Mouse (Mus musculus): Measurements from ENCODE around the gene Catsper1. TPM values are rescaled to one million over a fixed set of nuclear protein-coding genes. Genes with fewer than 3 reads are reported as not detected.

The Catsper1 gene
- polyA plus RNA-seq, 1 experiment from 2014 or later, result not detected

- Histone ChIP-seq H3K9me3 (no peaks in the 10 kb centered on the region), H3K27me3 (no peaks in the 10 kb centered on the region), H3K4me2 (replicated peaks) (peak overlapping the region; percentile 95), H3K4me3 (peak overlapping the region; percentile 100), H3K36me3 (peaks cover 38% of the 10 kb centered on the region), H3K27ac (peak overlapping the region; percentile 88), H3K4me1 (peaks cover 40% of the 10 kb centered on the region), H3K9ac (peak overlapping the region; percentile 94)
- WGBS, result under 1% methylated on average over 42 of the region's 43 CpGs
- peak; percentile 50; the same call in 1 of the 2 replicates for ATAC-seq (ENCODE audit: low FRiP score, low read depth)
These were observed 52.5 kb downstream of the Catsper1 start for GRCm38 (mm10) chr19:5388011-5388441.

- Histone ChIP-seq H3K36me3 (peaks cover 31% of the 10 kb centered on the region), H3K9ac (peak within 1 kb of the TSS; percentile 94), H3K27ac (peak within 1 kb of the TSS; percentile 88), H3K4me1 (peaks cover 40% of the 10 kb centered on the region), H3K4me3 (peak within 1 kb of the TSS; percentile 100), H3K9me3 (no peaks in the 10 kb centered on the region), H3K4me2 (replicated peaks) (peak within 1 kb of the TSS; percentile 95), H3K27me3 (peaks cover under 1% of the 10 kb centered on the region; the same call in 1 of the 2 replicates)
- 2% methylated on average over 43 of the region's 43 CpGs for WGBS
- ATAC-seq (ENCODE audit: low FRiP score, low read depth), result peak; percentile 95
These were observed 53.2 kb downstream of the Catsper1 start, which contains the start of gene Sart1 for GRCm38 (mm10) chr19:5388588-5389242. Gene Sart1 (minus strand): TSS chr19:5388703.

GRCm38 (mm10) chr19:5389647-5390046, 54.1 kb downstream of the Catsper1 start:
- Histone ChIP-seq H3K9ac (peak overlapping the region; percentile 82), H3K9me3 (no peaks in the 10 kb centered on the region), H3K4me2 (replicated peaks) (peak overlapping the region; percentile 95), H3K4me3 (peak overlapping the region; percentile 100), H3K36me3 (peaks cover 22% of the 10 kb centered on the region), H3K27me3 (peaks cover 7% of the 10 kb centered on the region; the same call in 1 of the 2 replicates), H3K4me1 (peaks cover 40% of the 10 kb centered on the region), H3K27ac (peak overlapping the region; percentile 56; the same call in 1 of the 2 replicates)
- no peak for ATAC-seq (ENCODE audit: low FRiP score, low read depth)
- 11% methylated on average over 12 of the region's 12 CpGs for WGBS

- peak overlapping the region; percentile 82 for H3K9ac ChIP-seq
- H3K4me2 ChIP-seq (replicated peaks), result peak overlapping the region; percentile 95
- H3K27ac ChIP-seq, result 0 out of 2 replicates have a peak overlapping the region, but pooled peaks have one; percentile 56
- peak overlapping the region; percentile 100 for H3K4me3 ChIP-seq
- peaks cover 7% of the 10 kb centered on the region; the same call in 1 of the 2 replicates for H3K27me3 ChIP-seq
- ATAC-seq (ENCODE audit: low FRiP score, low read depth), result no peak
- WGBS, result 78% methylated on average over 8 of the region's 8 CpGs
- no peaks in the 10 kb centered on the region for H3K9me3 ChIP-seq
- H3K4me1 ChIP-seq, result peaks cover 40% of the 10 kb centered on the region
- peaks cover 14% of the 10 kb centered on the region for H3K36me3 ChIP-seq
These were observed 54.9 kb downstream of the Catsper1 start for GRCm38 (mm10) chr19:5390416-5390815.

DNA sequence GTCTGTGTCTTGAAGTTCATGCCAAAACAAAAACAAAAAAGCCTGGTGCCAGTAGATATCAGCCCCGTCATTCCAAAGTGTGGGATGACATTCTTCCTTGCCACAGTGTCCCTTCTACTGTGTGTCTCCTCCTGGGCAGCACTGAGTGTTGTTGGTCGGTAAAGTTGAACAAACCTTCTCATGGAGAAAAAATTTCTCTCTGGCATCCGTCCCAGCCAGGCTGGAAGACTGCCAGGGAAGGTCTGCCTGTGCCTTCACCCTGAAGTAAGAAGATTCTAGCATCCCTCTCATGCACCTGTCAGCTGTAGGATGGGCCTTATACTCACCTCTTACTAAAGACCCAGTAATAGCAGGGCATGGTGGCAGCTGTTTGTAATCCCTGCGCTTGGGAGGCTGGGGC, 57.4 kb downstream of the Catsper1 start:
- Histone ChIP-seq H3K27ac (no peak overlapping the region), H3K4me3 (no peak overlapping the region), H3K9me3 (no peaks in the 10 kb centered on the region), H3K4me1 (peaks cover 23% of the 10 kb centered on the region), H3K9ac (0 out of 2 replicates have a peak overlapping the region, but pooled peaks have one; percentile 45), H3K4me2 (replicated peaks) (no peak overlapping the region), H3K36me3 (no peaks in the 10 kb centered on the region), H3K27me3 (peaks cover 7% of the 10 kb centered on the region; the same call in 1 of the 2 replicates)
- no peak for ATAC-seq (ENCODE audit: low FRiP score, low read depth)
- WGBS, result 55% methylated on average over 4 of the region's 4 CpGs

Other genes with a start within 250 kb of the Catsper1 start
- 88.5 and 94.5 TPM in 2 replicates for gene Yif1a, start 247.2 kb upstream of the Catsper1 start, polyA plus RNA-seq (2015; fragmentation: Nextera tagmentation; extraction: Ambion mirVana)
- 34.5 and 35.2 TPM in 2 replicates for gene Cnih2, start 237.2 kb upstream of the Catsper1 start, polyA plus RNA-seq (2015; fragmentation: Nextera tagmentation; extraction: Ambion mirVana)
- 248 and 251 TPM in 2 replicates for gene Rab1b, start 228.7 kb upstream of the Catsper1 start, polyA plus RNA-seq (2015; fragmentation: Nextera tagmentation; extraction: Ambion mirVana)
- 23.6 and 29.0 TPM in 2 replicates for gene Klc2, start 217.2 kb upstream of the Catsper1 start, polyA plus RNA-seq (2015; fragmentation: Nextera tagmentation; extraction: Ambion mirVana)
- 26.7 and 28.9 TPM in 2 replicates for gene Pacs1, start 62.6 kb upstream of the Catsper1 start, polyA plus RNA-seq (2015; fragmentation: Nextera tagmentation; extraction: Ambion mirVana)
- 393 and 399 TPM in 2 replicates for gene Sf3b2, start 40.3 kb upstream of the Catsper1 start, polyA plus RNA-seq (2015; fragmentation: Nextera tagmentation; extraction: Ambion mirVana)
- 9.3 and 9.7 TPM in 2 replicates for gene Gal3st3, start 37.4 kb upstream of the Catsper1 start, polyA plus RNA-seq (2015; fragmentation: Nextera tagmentation; extraction: Ambion mirVana)
- 1.2 and 1.9 TPM in 2 replicates for gene Cst6, start 13.8 kb downstream of the Catsper1 start, polyA plus RNA-seq (2015; fragmentation: Nextera tagmentation; extraction: Ambion mirVana)
- 54.9 and 62.3 TPM in 2 replicates for gene Eif1ad, start 31.0 kb downstream of the Catsper1 start, polyA plus RNA-seq (2015; fragmentation: Nextera tagmentation; extraction: Ambion mirVana)
- gene Banf1, start 31.4 kb downstream of the Catsper1 start, polyA plus RNA-seq (2015; fragmentation: Nextera tagmentation; extraction: Ambion mirVana), result 442 and 445 TPM in 2 replicates
- gene Sart1, start 53.0 kb downstream of the Catsper1 start, polyA plus RNA-seq (2015; fragmentation: Nextera tagmentation; extraction: Ambion mirVana), result 81.8 and 84.8 TPM in 2 replicates
- gene Tsga10ip, start 66.8 kb downstream of the Catsper1 start, polyA plus RNA-seq (2015; fragmentation: Nextera tagmentation; extraction: Ambion mirVana), result 0.15 and 0.31 TPM in 2 replicates
- 301 and 336 TPM in 2 replicates for gene Drap1, start 89.2 kb downstream of the Catsper1 start, polyA plus RNA-seq (2015; fragmentation: Nextera tagmentation; extraction: Ambion mirVana)
- gene AI837181, start 89.4 kb downstream of the Catsper1 start, polyA plus RNA-seq (2015; fragmentation: Nextera tagmentation; extraction: Ambion mirVana), result 74.6 and 77.9 TPM in 2 replicates
- not detected in 2 replicates for gene Fosl1, start 111.8 kb downstream of the Catsper1 start, polyA plus RNA-seq (2015; fragmentation: Nextera tagmentation; extraction: Ambion mirVana)
- 6.2 and 7.0 TPM in 2 replicates for gene Ccdc85b, start 122.2 kb downstream of the Catsper1 start, polyA plus RNA-seq (2015; fragmentation: Nextera tagmentation; extraction: Ambion mirVana)
- gene Fibp, start 124.9 kb downstream of the Catsper1 start, polyA plus RNA-seq (2015; fragmentation: Nextera tagmentation; extraction: Ambion mirVana), result 129 and 131 TPM in 2 replicates
- gene Ctsw, start 132.8 kb downstream of the Catsper1 start, polyA plus RNA-seq (2015; fragmentation: Nextera tagmentation; extraction: Ambion mirVana), result 1.7 and 2.3 TPM in 2 replicates
- gene Efemp2, start 138.2 kb downstream of the Catsper1 start, polyA plus RNA-seq (2015; fragmentation: Nextera tagmentation; extraction: Ambion mirVana), result 209 and 216 TPM in 2 replicates
- 40.5 and 42.8 TPM in 2 replicates for gene Mus81, start 152.7 kb downstream of the Catsper1 start, polyA plus RNA-seq (2015; fragmentation: Nextera tagmentation; extraction: Ambion mirVana)
- 2,537 and 2,628 TPM in 2 replicates for gene Cfl1, start 154.7 kb downstream of the Catsper1 start, polyA plus RNA-seq (2015; fragmentation: Nextera tagmentation; extraction: Ambion mirVana)
- gene 1700020D05Rik, start 168.0 kb downstream of the Catsper1 start, polyA plus RNA-seq (2015; fragmentation: Nextera tagmentation; extraction: Ambion mirVana), result not detected in 2 replicates
- 12.1 and 13.4 TPM in 2 replicates for gene Snx32, start 174.8 kb downstream of the Catsper1 start, polyA plus RNA-seq (2015; fragmentation: Nextera tagmentation; extraction: Ambion mirVana)
- gene Ovol1, start 224.9 kb downstream of the Catsper1 start, polyA plus RNA-seq (2015; fragmentation: Nextera tagmentation; extraction: Ambion mirVana), result 1.7 and 3.0 TPM in 2 replicates
- 2.3 and 2.7 TPM in 2 replicates for gene Ap5b1, start 232.3 kb downstream of the Catsper1 start, polyA plus RNA-seq (2015; fragmentation: Nextera tagmentation; extraction: Ambion mirVana)

All from limb, embryonic 13.5 days (tissue).